Mouse (Mus musculus) spleen, postnatal 4 days (tissue): Measurements from ENCODE around the gene E130114P18Rik.

Source experiments
- DNase-seq, 2 experiments: peaks; one replicate each; pipeline ENCODE4 v3.0.0; 2022; ENCODE audit warnings: low spot score in 2 of 2

E130114P18Rik gene

DNA sequence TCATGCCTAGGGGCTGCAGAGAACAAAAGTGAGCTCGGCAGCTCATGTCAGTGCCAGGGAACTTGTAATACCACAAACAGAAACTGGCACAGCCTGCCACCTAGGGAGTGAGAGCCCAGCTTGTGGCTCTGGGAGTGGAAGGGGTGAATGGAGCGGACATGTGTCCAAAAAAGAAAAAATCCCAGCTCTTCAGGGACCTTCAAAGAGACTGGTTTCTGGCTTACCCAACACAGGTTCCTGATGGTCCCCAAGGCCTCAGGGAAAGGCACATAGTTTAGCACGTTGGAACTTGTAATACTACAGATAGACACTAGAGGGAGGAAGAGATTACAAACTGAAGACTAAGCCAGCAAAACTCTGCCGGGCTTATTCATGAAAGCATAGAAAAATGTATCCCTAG, 213.2 kb downstream of the E130114P18Rik start:
- no peak for DNase-seq

DNA sequence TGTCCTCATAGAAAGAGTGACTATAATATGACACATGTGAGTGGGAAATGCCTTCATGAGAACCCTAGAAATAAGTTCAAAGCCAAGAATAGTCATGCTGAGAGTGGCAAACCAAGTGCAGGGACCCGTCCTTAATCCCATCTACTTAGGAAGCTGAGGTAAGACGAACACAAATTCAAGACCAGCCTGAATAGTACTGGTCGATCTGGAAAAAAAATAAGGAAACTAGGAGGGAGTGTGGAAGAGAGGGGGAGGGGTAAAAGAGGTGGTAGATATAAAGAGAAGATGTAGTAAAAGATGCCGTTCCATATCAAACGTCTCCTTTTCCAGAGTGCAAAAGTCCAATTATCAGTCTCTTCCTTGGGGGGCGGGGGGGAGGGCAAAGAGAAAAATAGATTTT, 213.7 kb downstream of the E130114P18Rik start:
- DNase-seq, result no peak

DNA sequence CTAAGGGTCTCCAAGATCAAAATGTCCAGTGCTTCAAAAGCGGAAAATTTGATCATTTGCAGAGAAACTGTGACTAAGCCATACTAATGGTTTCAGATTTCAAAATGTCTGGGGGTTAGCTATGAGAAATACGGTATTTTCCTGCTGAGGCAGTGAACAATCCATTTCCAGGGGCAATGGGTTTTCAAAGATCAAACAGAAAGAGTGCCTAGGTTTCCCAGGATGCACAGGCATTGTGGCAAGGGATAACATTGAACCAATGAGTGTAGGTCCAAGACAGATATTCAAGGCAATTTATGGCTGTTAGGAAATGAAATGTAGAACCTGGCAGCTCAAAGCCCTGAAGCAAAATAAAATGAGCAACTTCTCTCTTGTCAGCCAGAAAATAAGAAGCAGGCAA, 220.3 kb downstream of the E130114P18Rik start:
- DNase-seq, result no peak

DNA sequence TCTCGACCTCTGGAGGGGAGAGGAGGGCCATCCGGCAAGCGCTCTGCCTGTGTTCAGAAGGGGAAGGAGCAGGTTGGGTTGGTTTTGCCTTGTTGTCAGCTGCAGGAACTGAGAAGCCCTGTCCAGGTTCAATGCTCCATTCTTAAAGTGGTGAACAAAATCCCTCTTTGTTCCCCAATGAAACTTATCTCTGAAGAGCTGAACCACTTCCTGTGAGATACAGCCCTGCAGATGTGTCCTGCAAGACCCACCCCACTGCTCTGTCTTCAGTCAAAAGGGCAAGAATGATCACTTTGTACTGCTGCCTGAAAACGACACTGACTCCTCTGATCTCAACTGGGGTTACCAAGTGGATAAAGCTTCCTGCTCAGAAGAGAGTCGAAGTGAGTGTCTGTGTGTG, 233.9 kb downstream of the E130114P18Rik start:
- no peak for DNase-seq

DNA sequence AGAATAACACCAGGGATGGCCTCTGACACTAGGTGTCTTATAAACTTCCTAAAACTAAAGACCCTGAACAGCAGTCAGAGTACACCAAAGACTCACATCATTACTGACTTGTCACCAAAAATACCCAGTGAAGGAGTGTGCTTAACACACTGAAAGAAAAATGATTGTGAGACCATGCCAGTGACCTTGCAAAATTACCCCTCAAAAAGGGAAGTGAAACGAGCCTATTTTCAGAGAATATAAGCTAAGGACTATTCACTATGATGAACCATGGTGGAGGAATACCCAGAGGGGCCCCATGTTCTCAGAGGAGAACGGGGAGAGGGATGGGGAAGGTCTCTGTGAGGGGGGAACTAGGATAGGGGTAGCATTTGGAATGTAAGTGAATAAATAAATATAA, 245.8 kb downstream of the E130114P18Rik start:
- DNase-seq, result no peak

DNA sequence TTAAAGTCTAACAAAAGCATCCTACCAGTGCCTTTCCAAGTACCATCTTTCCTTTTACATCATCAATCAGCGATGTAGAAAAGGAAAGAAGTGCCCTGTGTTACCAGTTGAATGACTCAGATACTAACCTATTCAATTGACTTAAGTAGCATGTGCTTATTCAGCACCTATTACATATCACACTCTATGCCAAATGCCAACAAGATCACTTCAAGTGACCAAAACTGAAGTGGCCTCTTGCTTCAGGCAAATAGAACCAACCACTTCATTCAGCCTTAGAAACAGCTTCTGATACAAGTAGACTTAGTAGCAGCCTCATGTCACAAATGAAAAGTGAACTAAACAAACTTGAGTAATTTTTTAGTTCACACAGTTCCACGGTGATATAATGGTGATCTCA, 249.4 kb downstream of the E130114P18Rik start:
- DNase-seq, result no peak
